Mouse (Mus musculus): ENCODE data around the gene Ovol1. TPM values are rescaled to one million over a fixed set of nuclear protein-coding genes. Genes with fewer than 3 reads are reported as not detected.

The Ovol1 gene
- polyA plus RNA-seq (2014; fragmentation: Nextera tagmentation; extraction: Ambion mirVana), result 0.09 TPM in 1 of 2 replicates, not detected in the other

GRCm38 (mm10) chr19:5560457-5561041 lies at the start of gene Ovol1:
Gene Ovol1 (minus strand): TSS chr19:5560646.
- Histone ChIP-seq H3K27ac (replicated peaks in 1 of 2; ENCODE audit: control insufficient read depth in 1 of 2, insufficient read depth in 1 of 2, low read depth in 2 of 2, low read length in 2 of 2) (no peak within 1 kb of the TSS), H3K9ac (ENCODE audit: low read length) (peak within 1 kb of the TSS; percentile 21), H3K4me3 (ENCODE audit: control insufficient read depth in 1 of 2, insufficient read depth in 1 of 2, low read depth in 1 of 2, low read length in 2 of 2) (peak within 1 kb of the TSS; percentile 32 to 49), H3K36me3 (ENCODE audit: control insufficient read depth, insufficient read depth, low read length) (no peaks in the 10 kb centered on the region), H3K4me2 (ENCODE audit: low read length) (peak within 1 kb of the TSS; percentile 75), H3K27me3 (ENCODE audit: control insufficient read depth, insufficient read depth, low read length) (peaks cover 90% of the 10 kb centered on the region), H3K4me1 (ENCODE audit: control insufficient read depth in 2 of 2, insufficient read depth in 2 of 2, low read length in 2 of 2) (peaks cover 6 to 16% of the 10 kb centered on the region in 2 experiments), H3K9me3 (ENCODE audit: control insufficient read depth, low read length) (no peaks in the 10 kb centered on the region)
- ATAC-seq (ENCODE audit: insufficient number of reproducible peaks, insufficient read depth, low FRiP score, low read depth), result no peak
- 2% methylated on average over 57 of the region's 57 CpGs for WGBS

- Histone ChIP-seq H3K9me3 (ENCODE audit: control insufficient read depth, low read length) (no peaks in the 10 kb centered on the region), H3K9ac (ENCODE audit: low read length) (peak within 1 kb of the TSS; percentile 82), H3K4me2 (ENCODE audit: low read length) (peak within 1 kb of the TSS; percentile 67), H3K27ac (replicated peaks in 1 of 2; ENCODE audit: control insufficient read depth in 1 of 2, insufficient read depth in 1 of 2, low read depth in 2 of 2, low read length in 2 of 2) (peak within 1 kb of the TSS; percentile 92 to 99), H3K4me1 (ENCODE audit: control insufficient read depth in 2 of 2, insufficient read depth in 2 of 2, low read length in 2 of 2) (peaks cover 14 to 20% of the 10 kb centered on the region in 2 experiments), H3K27me3 (ENCODE audit: control insufficient read depth, insufficient read depth, low read length) (peaks cover 3% of the 10 kb centered on the region; the same call in 1 of the 2 replicates), H3K4me3 (ENCODE audit: control insufficient read depth in 1 of 2, insufficient read depth in 1 of 2, low read depth in 1 of 2, low read length in 2 of 2) (peak within 1 kb of the TSS; percentile 65 to 87), H3K36me3 (ENCODE audit: control insufficient read depth, insufficient read depth, low read length) (peaks cover 43% of the 10 kb centered on the region)
- peak; percentile 81 for ATAC-seq (ENCODE audit: insufficient number of reproducible peaks, insufficient read depth, low FRiP score, low read depth)
- under 1% methylated on average over 47 of the region's 55 CpGs for WGBS
Measured at GRCm38 (mm10) chr19:5609547-5610404, 49.3 kb upstream of the Ovol1 start, which contains the start of gene Kat5. Gene Kat5 (minus strand): TSS chr19:5610237.

GRCm38 (mm10) chr19:5609171-5609546 lies 48.7 kb upstream of the Ovol1 start:
- 56% methylated on average over 10 of the region's 10 CpGs for WGBS
- H3K36me3 ChIP-seq (ENCODE audit: control insufficient read depth, insufficient read depth, low read length), result peaks cover 49% of the 10 kb centered on the region

GRCm38 (mm10) chr19:5608707-5609106 lies 48.3 kb upstream of the Ovol1 start:
- H3K36me3 ChIP-seq (ENCODE audit: control insufficient read depth, insufficient read depth, low read length), result peaks cover 54% of the 10 kb centered on the region
- H3K27me3 ChIP-seq (ENCODE audit: control insufficient read depth, insufficient read depth, low read length), result 0 out of 2 replicates have a peak, but pooled peaks cover 3% of the 10 kb centered on the region
- 94% methylated on average over 13 of the region's 13 CpGs for WGBS
- H3K9me3 ChIP-seq (ENCODE audit: control insufficient read depth, low read length), result no peaks in the 10 kb centered on the region
- H3K4me3 ChIP-seq (ENCODE audit: control insufficient read depth in 1 of 2, insufficient read depth in 1 of 2, low read depth in 1 of 2, low read length in 2 of 2), result peak overlapping the region; percentile 65 to 87; a peak in 2 of 4 replicates
- H3K9ac ChIP-seq (ENCODE audit: low read length), result peak overlapping the region; percentile 82
- H3K27ac ChIP-seq (replicated peaks in 1 of 2; ENCODE audit: control insufficient read depth in 1 of 2, insufficient read depth in 1 of 2, low read depth in 2 of 2, low read length in 2 of 2), result no peak overlapping the region
- peaks cover 14 to 20% of the 10 kb centered on the region in 2 experiments for H3K4me1 ChIP-seq (ENCODE audit: control insufficient read depth in 2 of 2, insufficient read depth in 2 of 2, low read length in 2 of 2)
- no peak for ATAC-seq (ENCODE audit: insufficient number of reproducible peaks, insufficient read depth, low FRiP score, low read depth)
- H3K4me2 ChIP-seq (ENCODE audit: low read length), result peak overlapping the region; percentile 67

More at GRCm38 (mm10) chr19:5609171-5609546, 48.7 kb upstream of the Ovol1 start:
- Histone ChIP-seq H3K27me3 (ENCODE audit: control insufficient read depth, insufficient read depth, low read length) (peaks cover 3% of the 10 kb centered on the region; the same call in 1 of the 2 replicates), H3K9me3 (ENCODE audit: control insufficient read depth, low read length) (no peaks in the 10 kb centered on the region), H3K4me1 (ENCODE audit: control insufficient read depth in 2 of 2, insufficient read depth in 2 of 2, low read length in 2 of 2) (peaks cover 14 to 20% of the 10 kb centered on the region in 2 experiments), H3K4me2 (ENCODE audit: low read length) (peak overlapping the region; percentile 67), H3K27ac (replicated peaks in 1 of 2; ENCODE audit: control insufficient read depth in 1 of 2, insufficient read depth in 1 of 2, low read depth in 2 of 2, low read length in 2 of 2) (peak overlapping the region; percentile 52 to 92), H3K9ac (ENCODE audit: low read length) (peak overlapping the region; percentile 82), H3K4me3 (ENCODE audit: control insufficient read depth in 1 of 2, insufficient read depth in 1 of 2, low read depth in 1 of 2, low read length in 2 of 2) (peak overlapping the region; percentile 65 to 87)
- no peak for ATAC-seq (ENCODE audit: insufficient number of reproducible peaks, insufficient read depth, low FRiP score, low read depth)

- Histone ChIP-seq H3K4me2 (ENCODE audit: low read length) (no peak overlapping the region), H3K9me3 (ENCODE audit: control insufficient read depth, low read length) (no peaks in the 10 kb centered on the region), H3K27me3 (ENCODE audit: control insufficient read depth, insufficient read depth, low read length) (0 out of 2 replicates have a peak, but pooled peaks cover 3% of the 10 kb centered on the region), H3K9ac (ENCODE audit: low read length) (no peak overlapping the region), H3K4me3 (ENCODE audit: control insufficient read depth in 1 of 2, insufficient read depth in 1 of 2, low read depth in 1 of 2, low read length in 2 of 2) (no peak overlapping the region), H3K27ac (replicated peaks in 1 of 2; ENCODE audit: control insufficient read depth in 1 of 2, insufficient read depth in 1 of 2, low read depth in 2 of 2, low read length in 2 of 2) (no peak overlapping the region), H3K36me3 (ENCODE audit: control insufficient read depth, insufficient read depth, low read length) (peaks cover 62% of the 10 kb centered on the region), H3K4me1 (ENCODE audit: control insufficient read depth in 2 of 2, insufficient read depth in 2 of 2, low read length in 2 of 2) (peaks cover 18 to 25% of the 10 kb centered on the region in 2 experiments)
- WGBS, result 94% methylated on average over 26 of the region's 26 CpGs
- no peak for ATAC-seq (ENCODE audit: insufficient number of reproducible peaks, insufficient read depth, low FRiP score, low read depth)
Measured at GRCm38 (mm10) chr19:5607705-5608410, 47.4 kb upstream of the Ovol1 start.

- no peak for ATAC-seq (ENCODE audit: insufficient number of reproducible peaks, insufficient read depth, low FRiP score, low read depth)
- Histone ChIP-seq H3K27me3 (ENCODE audit: control insufficient read depth, insufficient read depth, low read length) (no peaks in the 10 kb centered on the region), H3K4me2 (ENCODE audit: low read length) (no peak overlapping the region), H3K9me3 (ENCODE audit: control insufficient read depth, low read length) (no peaks in the 10 kb centered on the region), H3K9ac (ENCODE audit: low read length) (no peak overlapping the region), H3K4me3 (ENCODE audit: control insufficient read depth in 1 of 2, insufficient read depth in 1 of 2, low read depth in 1 of 2, low read length in 2 of 2) (no peak overlapping the region), H3K36me3 (ENCODE audit: control insufficient read depth, insufficient read depth, low read length) (peaks cover 64% of the 10 kb centered on the region), H3K27ac (replicated peaks in 1 of 2; ENCODE audit: control insufficient read depth in 1 of 2, insufficient read depth in 1 of 2, low read depth in 2 of 2, low read length in 2 of 2) (no peak overlapping the region), H3K4me1 (ENCODE audit: control insufficient read depth in 2 of 2, insufficient read depth in 2 of 2, low read length in 2 of 2) (peaks cover 24 to 31% of the 10 kb centered on the region in 2 experiments)
- WGBS, result 67% methylated on average over 8 of the region's 8 CpGs
Measured at GRCm38 (mm10) chr19:5606196-5606595, 45.8 kb upstream of the Ovol1 start.

GRCm38 (mm10) chr19:5605126-5605525 lies 44.7 kb upstream of the Ovol1 start:
- Histone ChIP-seq H3K4me1 (ENCODE audit: control insufficient read depth in 2 of 2, insufficient read depth in 2 of 2, low read length in 2 of 2) (peaks cover 20 to 22% of the 10 kb centered on the region in 2 experiments), H3K36me3 (ENCODE audit: control insufficient read depth, insufficient read depth, low read length) (peaks cover 64% of the 10 kb centered on the region), H3K27me3 (ENCODE audit: control insufficient read depth, insufficient read depth, low read length) (no peaks in the 10 kb centered on the region), H3K4me3 (ENCODE audit: control insufficient read depth in 1 of 2, insufficient read depth in 1 of 2, low read depth in 1 of 2, low read length in 2 of 2) (no peak overlapping the region), H3K27ac (replicated peaks in 1 of 2; ENCODE audit: control insufficient read depth in 1 of 2, insufficient read depth in 1 of 2, low read depth in 2 of 2, low read length in 2 of 2) (no peak overlapping the region), H3K9ac (ENCODE audit: low read length) (no peak overlapping the region), H3K9me3 (ENCODE audit: control insufficient read depth, low read length) (no peaks in the 10 kb centered on the region), H3K4me2 (ENCODE audit: low read length) (no peak overlapping the region)
- no peak for ATAC-seq (ENCODE audit: insufficient number of reproducible peaks, insufficient read depth, low FRiP score, low read depth)
- WGBS, result 91% methylated on average over 7 of the region's 7 CpGs

Data from heart, embryonic 14.5 days (tissue).